Mouse (Mus musculus): ENCODE data around the gene Terb2.
A peak's percentile ranks its signal among the peaks of the same experiment; 100 is the strongest.

GRCm38 (mm10) chr2:122233759-122234557 is 47.9 kb downstream of the Terb2 start:
- TF ChIP-seq E2F4 (IDR thresholded peaks at IDR 0.05; ENCODE audit: borderline replicate concordance, low read depth, low read length) (0 out of 2 replicates have a peak, but pooled peaks have one; percentile 37), CTCF (IDR thresholded peaks at IDR 0.05 in 2 of 3, conservative IDR thresholded peaks at IDR 0.05 in 1 of 3; ENCODE audit: control insufficient read depth in 1 of 3, insufficient read depth in 1 of 3, low read depth in 2 of 3, low read length in 3 of 3, poor library complexity in 1 of 3, severe bottlenecking in 1 of 3) (no peak), MEF2A (IDR thresholded peaks at IDR 0.05; ENCODE audit: extremely low read depth, insufficient replicate concordance, low read depth, low read length, poor library complexity, severe bottlenecking) (no peak; the same call in 1 of the 2 replicates), NRF1 (IDR thresholded peaks at IDR 0.05; ENCODE audit: insufficient read depth, low read depth, low read length, poor library complexity, severe bottlenecking) (0 out of 2 replicates have a peak, but pooled peaks have one; percentile 13), POLR2AphosphoS2 (IDR thresholded peaks at IDR 0.05; ENCODE audit: low read length) (no peak), EP300 (IDR thresholded peaks at IDR 0.05; ENCODE audit: low read depth in 1 of 2, low read length in 2 of 2) (0 out of 4 replicates have a peak, but pooled peaks of 1 of the 2 experiments have one; percentile 18), GATA1 (IDR thresholded peaks at IDR 0.05; ENCODE audit: low read depth, low read length) (no peak), POLR2AphosphoS5 (IDR thresholded peaks at IDR 0.05; ENCODE audit: borderline replicate concordance, low read depth, low read length) (no peak)

All from MEL (cell line).